Mouse (Mus musculus) hindbrain, embryonic 16.5 days (tissue): ENCODE results near the gene Focad. TPM values are rescaled to one million over a fixed set of nuclear protein-coding genes. Genes with fewer than 3 reads are reported as not detected.
A peak's percentile ranks its signal among the peaks of the same experiment; 100 is the strongest.

Experiments
- ATAC-seq: fragments of 200-750 bp; cut with Nextera tagmentation; 2 replicates; pipeline ENCODE4 v1.8.0; 2017; ENCODE audit warnings: moderate TSS enrichment, moderate library complexity
- H3K27ac ChIP-seq: fragments of 300-500 bp; sonication (generic); 2 replicates; pipeline ENCODE4 v1.5.1; 2014; ENCODE audit warnings: low read depth, mild to moderate bottlenecking, control low read depth, low read length, moderate library complexity
- H3K27me3 ChIP-seq: fragments of 300-500 bp; sonication (generic); replicated peaks from 2 replicates; pipeline ENCODE4 v1.6.1; 2014; ENCODE audit warnings: low read length; ENCODE audit not compliant: control insufficient read depth, insufficient read depth
- H3K36me3 ChIP-seq: fragments of 300-500 bp; sonication (generic); 2 replicates; pipeline ENCODE4 v1.6.1; 2014; ENCODE audit warnings: mild to moderate bottlenecking, low read length, moderate library complexity, mixed read lengths; ENCODE audit not compliant: control insufficient read depth, insufficient read depth
- H3K4me1 ChIP-seq: fragments of 300-500 bp; sonication (generic); 2 replicates; pipeline ENCODE4 v1.6.1; 2014; ENCODE audit warnings: low read depth, low read length; ENCODE audit not compliant: control insufficient read depth, insufficient read depth
- H3K4me2 ChIP-seq: fragments of 300-500 bp; sonication (generic); 2 replicates; pipeline ENCODE4 v1.6.1; 2014; ENCODE audit warnings: mild to moderate bottlenecking, low read length, control low read depth, moderate library complexity
- H3K4me3 ChIP-seq: fragments of 300-500 bp; sonication (generic); 2 replicates; pipeline ENCODE4 v1.5.1; 2014; ENCODE audit warnings: mild to moderate bottlenecking, low read length, control low read depth, moderate library complexity
- H3K9ac ChIP-seq: fragments of 300-500 bp; sonication (generic); 2 replicates; pipeline ENCODE4 v1.6.1; 2014; ENCODE audit warnings: low read depth, mild to moderate bottlenecking, control low read depth, low read length, moderate library complexity
- H3K9me3 ChIP-seq: fragments of 300-500 bp; sonication (generic); 2 replicates; pipeline ENCODE4 v1.6.1; 2014; ENCODE audit warnings: mild to moderate bottlenecking, low read length, moderate library complexity; ENCODE audit not compliant: control insufficient read depth
- WGBS: fragments of 180-500 bp; shearing (Covaris S2); extraction: QIAGEN DNeasy Blood & Tissue Kit; methylation state at CpG from one replicate; pipeline ENCODE4 v1.1.7; 2014; 5-methylcytosine and 5-hydroxymethylcytosine counted together
- polyA plus RNA-seq: library from polyadenylated mRNA; unstranded; fragments of >200 nt; fragmentation: Nextera tagmentation; extraction: Ambion mirVana; gene quantifications from 2 replicates; pipeline ENCODE4 v1.2.1, GENCODE M21; 2015

The Focad gene
- polyA plus RNA-seq, 1 experiment from 2014 or later: 11.7 TPM

- H3K4me2 ChIP-seq: no peak overlapping the region
- H3K36me3 ChIP-seq: no peaks in the 10 kb centered on the region
- H3K4me1 ChIP-seq: peaks cover 6% of the 10 kb centered on the region
- H3K4me3 ChIP-seq: no peak overlapping the region
- no peak overlapping the region for H3K9ac ChIP-seq
- no peaks in the 10 kb centered on the region for H3K27me3 ChIP-seq
- no peaks in the 10 kb centered on the region for H3K9me3 ChIP-seq
- ATAC-seq: no peak; the same call in 1 of the 2 replicates
- no peak overlapping the region for H3K27ac ChIP-seq
- WGBS: 38% methylated on average over 13 of the region's 13 CpGs
Measured at GRCm38 (mm10) chr4:88163511-88164247, 69.2 kb downstream of the Focad start.

- Histone ChIP-seq H3K27ac (no peak overlapping the region), H3K27me3 (no peaks in the 10 kb centered on the region), H3K9me3 (no peaks in the 10 kb centered on the region), H3K9ac (no peak overlapping the region), H3K4me3 (no peak overlapping the region), H3K4me1 (peaks cover 6% of the 10 kb centered on the region), H3K4me2 (no peak overlapping the region), H3K36me3 (no peaks in the 10 kb centered on the region)
- no peak for ATAC-seq
- 83% methylated on average over 7 of the region's 7 CpGs for WGBS
Measured at GRCm38 (mm10) chr4:88167008-88167862, 72.8 kb downstream of the Focad start.

DNA sequence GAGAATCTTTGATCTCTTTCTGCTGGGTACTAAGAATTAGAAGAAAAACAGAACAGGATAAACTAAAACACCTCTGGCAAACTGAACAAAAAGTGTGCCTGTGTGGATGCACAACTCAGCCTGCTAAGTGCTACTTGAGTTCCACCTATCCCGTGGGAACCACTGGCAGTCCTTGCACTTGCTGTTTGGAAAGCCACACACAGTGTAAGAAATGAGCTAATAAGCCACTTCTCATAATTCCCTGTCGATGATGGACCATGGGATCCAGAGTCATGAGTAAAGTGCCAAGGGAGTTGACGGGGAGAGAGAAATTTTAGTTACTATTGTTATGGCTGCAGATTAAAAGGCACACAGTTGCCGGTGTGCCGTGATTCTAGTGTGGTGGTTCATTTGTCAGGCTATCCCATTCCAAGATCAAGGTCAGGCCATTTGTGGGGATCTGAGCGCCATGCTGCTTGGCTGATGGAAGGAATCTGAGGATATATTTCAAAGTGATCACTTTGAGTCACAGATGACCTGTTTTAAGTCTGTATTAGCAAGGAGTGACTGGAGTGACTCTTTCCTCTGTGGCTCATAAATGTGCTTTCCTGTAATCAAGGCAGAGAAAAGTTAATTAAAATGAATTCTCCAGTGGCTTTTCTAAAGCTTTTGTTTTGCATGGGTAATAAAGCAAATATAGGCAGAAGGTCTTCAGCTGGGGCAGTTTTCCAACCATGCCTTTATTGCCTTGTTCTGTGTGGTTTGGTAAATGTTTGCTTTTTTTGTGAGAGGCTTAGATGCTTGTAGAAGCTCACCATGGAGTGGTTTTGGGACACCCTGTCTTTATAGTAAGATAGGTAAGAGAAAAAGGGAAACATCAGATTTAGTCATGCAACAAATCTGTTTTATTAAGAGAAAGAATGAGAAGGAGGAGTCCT is 80.9 kb downstream of the Focad start:
- Histone ChIP-seq H3K4me3 (no peak overlapping the region), H3K4me1 (no peaks in the 10 kb centered on the region), H3K4me2 (no peak overlapping the region), H3K9ac (no peak overlapping the region), H3K9me3 (no peaks in the 10 kb centered on the region), H3K27me3 (no peaks in the 10 kb centered on the region), H3K36me3 (no peaks in the 10 kb centered on the region), H3K27ac (no peak overlapping the region)
- WGBS: 74% methylated on average over 6 of the region's 6 CpGs
- peak; percentile 48; the same call in 1 of the 2 replicates for ATAC-seq

DNA sequence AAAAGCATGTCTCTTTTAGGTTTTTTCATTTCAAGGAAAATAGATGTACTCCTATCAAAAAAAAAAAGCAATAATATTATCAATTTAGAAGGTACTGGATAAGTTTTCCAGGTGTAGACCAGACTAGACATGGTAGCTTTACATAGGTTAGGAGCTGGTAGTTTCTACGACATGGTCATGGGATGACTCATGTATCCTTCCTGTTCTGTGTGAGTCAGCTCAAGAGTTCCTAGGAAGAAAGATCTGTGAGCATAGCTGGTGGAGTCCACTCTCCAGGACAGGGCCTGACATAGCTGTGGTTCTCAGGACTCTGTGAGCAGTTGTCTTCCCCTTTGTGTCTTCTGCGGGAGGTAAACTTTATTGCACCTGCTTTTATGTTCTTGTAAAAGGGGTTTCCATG is 84.9 kb downstream of the Focad start:
- 95% methylated on average over 2 of the region's 2 CpGs for WGBS
- H3K4me1 ChIP-seq: no peaks in the 10 kb centered on the region
- no peaks in the 10 kb centered on the region for H3K9me3 ChIP-seq
- 0 out of 2 replicates have a peak, but pooled peaks cover 2% of the 10 kb centered on the region for H3K36me3 ChIP-seq
- no peak overlapping the region for H3K9ac ChIP-seq
- ATAC-seq: no peak
- H3K4me3 ChIP-seq: no peak overlapping the region
- H3K27ac ChIP-seq: no peak overlapping the region
- no peaks in the 10 kb centered on the region for H3K27me3 ChIP-seq
- no peak overlapping the region for H3K4me2 ChIP-seq

- H3K4me3 ChIP-seq: no peak overlapping the region
- no peaks in the 10 kb centered on the region for H3K9me3 ChIP-seq
- WGBS: 55% methylated on average over 6 of the region's 6 CpGs
- no peak overlapping the region for H3K4me2 ChIP-seq
- no peak overlapping the region for H3K9ac ChIP-seq
- H3K27ac ChIP-seq: no peak overlapping the region
- H3K36me3 ChIP-seq: 0 out of 2 replicates have a peak, but pooled peaks cover 2% of the 10 kb centered on the region
- no peaks in the 10 kb centered on the region for H3K27me3 ChIP-seq
- no peaks in the 10 kb centered on the region for H3K4me1 ChIP-seq
- no peak for ATAC-seq
Measured at GRCm38 (mm10) chr4:88184293-88184692, 89.9 kb downstream of the Focad start.

DNA sequence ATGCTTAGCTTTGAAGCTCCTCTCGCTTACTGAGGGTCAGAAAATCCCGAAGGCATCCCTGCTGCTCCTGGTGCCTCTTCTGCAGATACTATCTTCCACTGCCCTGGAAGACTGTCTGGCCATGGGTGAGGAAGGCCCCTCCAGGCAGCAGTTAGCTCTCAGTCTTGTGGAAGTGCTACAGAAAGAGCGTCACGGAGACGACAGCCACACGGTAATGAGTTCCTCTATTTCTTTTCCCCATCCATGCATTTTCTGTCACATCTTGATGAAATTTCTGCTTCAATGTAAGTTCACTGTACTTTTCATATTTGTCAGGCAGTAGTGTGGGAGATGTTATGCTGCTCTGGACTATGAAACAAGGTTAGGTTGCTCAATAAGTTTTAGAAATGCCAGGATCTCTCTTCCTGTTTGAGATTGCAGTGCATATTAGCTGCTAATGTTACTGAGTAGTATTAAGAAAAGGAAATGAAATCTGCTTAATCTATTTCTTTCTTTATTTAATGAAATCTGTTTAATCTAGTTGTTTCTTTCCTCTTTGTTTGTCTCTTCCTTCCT is 91.5 kb downstream of the Focad start:
- H3K9me3 ChIP-seq: no peaks in the 10 kb centered on the region
- no peak overlapping the region for H3K27ac ChIP-seq
- 70% methylated on average over 6 of the region's 6 CpGs for WGBS
- no peak overlapping the region for H3K4me2 ChIP-seq
- H3K9ac ChIP-seq: no peak overlapping the region
- H3K4me3 ChIP-seq: no peak overlapping the region
- H3K36me3 ChIP-seq: 0 out of 2 replicates have a peak, but pooled peaks cover 2% of the 10 kb centered on the region
- no peaks in the 10 kb centered on the region for H3K4me1 ChIP-seq
- ATAC-seq: no peak
- H3K27me3 ChIP-seq: no peaks in the 10 kb centered on the region

DNA sequence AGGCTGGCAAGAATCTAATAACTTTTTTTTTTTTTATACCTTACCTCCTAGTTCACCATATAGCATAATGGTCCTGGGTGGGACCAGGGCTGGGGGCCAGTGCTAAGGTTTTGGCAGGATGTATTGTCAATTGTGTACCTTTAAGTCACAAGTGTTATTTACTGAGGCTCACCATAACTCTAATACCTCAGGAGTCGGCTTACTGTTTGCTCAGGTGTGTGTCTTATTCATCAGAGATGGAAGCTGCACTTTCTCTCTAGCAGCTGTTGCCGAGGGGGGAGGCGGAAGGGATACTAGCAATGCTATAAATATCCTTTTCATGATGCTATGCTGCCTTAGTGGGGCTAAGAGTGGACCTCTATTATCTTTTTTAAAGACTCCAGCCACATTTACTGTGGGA is 93.2 kb downstream of the Focad start:
- H3K9ac ChIP-seq: no peak overlapping the region
- 0 out of 2 replicates have a peak, but pooled peaks cover 1% of the 10 kb centered on the region for H3K36me3 ChIP-seq
- WGBS: 83% methylated on average over 3 of the region's 3 CpGs
- no peak overlapping the region for H3K27ac ChIP-seq
- H3K4me2 ChIP-seq: no peak overlapping the region
- no peak for ATAC-seq
- no peaks in the 10 kb centered on the region for H3K4me1 ChIP-seq
- no peaks in the 10 kb centered on the region for H3K9me3 ChIP-seq
- H3K4me3 ChIP-seq: no peak overlapping the region
- no peaks in the 10 kb centered on the region for H3K27me3 ChIP-seq

GRCm38 (mm10) chr4:88189495-88189894 is 95.1 kb downstream of the Focad start:
- H3K36me3 ChIP-seq: no peaks in the 10 kb centered on the region
- H3K4me2 ChIP-seq: no peak overlapping the region
- 89% methylated on average over 1 of the region's 1 CpGs for WGBS
- H3K9ac ChIP-seq: no peak overlapping the region
- no peaks in the 10 kb centered on the region for H3K9me3 ChIP-seq
- H3K27ac ChIP-seq: no peak overlapping the region
- no peaks in the 10 kb centered on the region for H3K4me1 ChIP-seq
- H3K27me3 ChIP-seq: no peaks in the 10 kb centered on the region
- no peak overlapping the region for H3K4me3 ChIP-seq
- ATAC-seq: no peak
